16 mouse cellular contexts compared by ENCODE assay signal in genomic region chr2:120652925-120653284, GRCm38 (mm10). TPM values are rescaled to one million over a fixed set of nuclear protein-coding genes. Genes with fewer than 3 reads are reported as not detected.
A peak's percentile ranks its signal among the peaks of the same experiment; 100 is the strongest.
DNase-seq lines count a peak whose midpoint lies in the region; ATAC-seq and TF ChIP-seq lines count a peak whose summit lies in the region.
"Had no signal": no experiment of that assay in that cellular context is flagged by ENCODE, and none has a peak within 500 bp of the region (broad histone marks: within the 10 kb centered on the region; RNA-seq: fewer than 3 reads in every experiment).

No protein-coding gene starts in this region.

- H3K4me3 ChIP-seq in heart, adult 2 months, result no peak overlapping the region
- no peak overlapping the region for H3K4me3 ChIP-seq in kidney, embryonic 16.5 days (ENCODE audit: low read length)
- no peak overlapping the region for H3K4me3 ChIP-seq in neural tube, embryonic 13.5 days
- no peak overlapping the region for H3K4me3 ChIP-seq in stomach, postnatal 0 days (ENCODE audit: low read depth, low read length)
- H3K4me3 ChIP-seq in forebrain, embryonic 10.5 days, result no peak overlapping the region
- H3K4me3 ChIP-seq: embryonic facial prominence, embryonic 13.5 days; forebrain, embryonic 13.5 days; hindbrain, embryonic 13.5 days; layer of hippocampus, adult 2 months; limb, embryonic 12.5 days had no signal

- no peaks in the 10 kb centered on the region; the same call in 1 of the 2 replicates for H3K79me2 ChIP-seq in heart, adult 2 months (replicated peaks; ENCODE audit: control insufficient read depth, insufficient read depth, low read length)

- no peak for TF ChIP-seq CTCF in heart, adult 2 months (IDR thresholded peaks at IDR 0.05)
- no peak for TF ChIP-seq CTCF in stomach, postnatal 0 days (IDR thresholded peaks at IDR 0.05; ENCODE audit: low read depth)

- 39% methylated on average over 7 of the region's 7 CpGs for WGBS in heart, adult 2 months
- 80% methylated on average over 7 of the region's 7 CpGs for WGBS in kidney, embryonic 16.5 days
- WGBS in neural tube, embryonic 13.5 days, result 85% methylated on average over 7 of the region's 7 CpGs
- 64% methylated on average over 7 of the region's 7 CpGs for WGBS in stomach, postnatal 0 days
- 95% methylated on average over 7 of the region's 7 CpGs for WGBS in forebrain, embryonic 10.5 days

- TF ChIP-seq EP300 in heart, adult 2 months (IDR thresholded peaks at IDR 0.05; ENCODE audit: insufficient read depth, low read depth, low read length), result no peak
- no peak for TF ChIP-seq EP300 in stomach, postnatal 0 days (optimal IDR thresholded peaks at IDR 0.05)

- H3K27ac ChIP-seq in heart, adult 2 months, result peak overlapping the region; percentile 57
- H3K27ac ChIP-seq in kidney, embryonic 16.5 days (ENCODE audit: low read length), result peak overlapping the region; percentile 46; the same call in 1 of the 2 replicates
- 0 out of 2 replicates have a peak overlapping the region, but pooled peaks have one; percentile 9 for H3K27ac ChIP-seq in neural tube, embryonic 13.5 days (replicated peaks)
- peak overlapping the region; percentile 70 for H3K27ac ChIP-seq in stomach, postnatal 0 days (replicated peaks)
- no peak overlapping the region for H3K27ac ChIP-seq in forebrain, embryonic 10.5 days
- H3K27ac ChIP-seq: embryonic facial prominence, embryonic 13.5 days; forebrain, embryonic 13.5 days; hindbrain, embryonic 13.5 days; limb, embryonic 12.5 days had no signal

- peaks cover 11% of the 10 kb centered on the region for H3K4me1 ChIP-seq in heart, adult 2 months (ENCODE audit: control insufficient read depth, insufficient read depth, low read length)
- H3K4me1 ChIP-seq in kidney, embryonic 16.5 days (ENCODE audit: insufficient read depth, low read length), result no peaks in the 10 kb centered on the region
- H3K4me1 ChIP-seq in neural tube, embryonic 13.5 days (replicated peaks), result no peaks in the 10 kb centered on the region
- H3K4me1 ChIP-seq in stomach, postnatal 0 days (replicated peaks; ENCODE audit: control insufficient read depth, insufficient read depth), result no peaks in the 10 kb centered on the region
- H3K4me1 ChIP-seq in forebrain, embryonic 10.5 days, result no peaks in the 10 kb centered on the region
- H3K4me1 ChIP-seq: embryonic facial prominence, embryonic 13.5 days; forebrain, embryonic 13.5 days; hindbrain, embryonic 13.5 days; limb, embryonic 12.5 days had no signal

- DNase-seq in heart, adult 2 months, result no peak
- DNase-seq in heart, postnatal 36 days, result no peak
- DNase-seq in kidney, adult 11 months, result no peak
- DNase-seq in neural tube, embryonic 10.5 days (ENCODE audit: extremely low spot score, low spot score), result no peak
- DNase-seq in stomach, postnatal 0 days (ENCODE audit: low spot score), result no peak
- no peak for DNase-seq in forebrain, embryonic 10.5 days (ENCODE audit: extremely low spot score, low spot score)
- DNase-seq: cerebellum, adult 18-20 months; kidney, adult 9 months; midbrain, embryonic 14.5 days had no signal

- no peak for ATAC-seq in kidney, embryonic 16.5 days (ENCODE audit: low FRiP score, low TSS enrichment)
- no peak for ATAC-seq in neural tube, embryonic 13.5 days (ENCODE audit: low read depth)
- no peak; the same call in 1 of the 2 replicates for ATAC-seq in stomach, postnatal 0 days (ENCODE audit: low FRiP score, low TSS enrichment)
- ATAC-seq: forebrain, embryonic 13.5 days had no signal

- H3K9ac ChIP-seq in heart, adult 2 months (ENCODE audit: low read depth, low read length), result no peak overlapping the region
- no peak overlapping the region for H3K9ac ChIP-seq in kidney, embryonic 16.5 days (replicated peaks; ENCODE audit: low read length)
- H3K9ac ChIP-seq in neural tube, embryonic 13.5 days, result no peak overlapping the region
- H3K9ac ChIP-seq in stomach, postnatal 0 days (ENCODE audit: low read length), result no peak overlapping the region
- H3K9ac ChIP-seq: embryonic facial prominence, embryonic 13.5 days; forebrain, embryonic 13.5 days; hindbrain, embryonic 13.5 days; limb, embryonic 12.5 days had no signal

- TF ChIP-seq POLR2A in heart, adult 2 months (IDR thresholded peaks at IDR 0.05; ENCODE audit: insufficient read depth, low read depth, low read length), result no peak

- intact Hi-C loops in heart, adult 2 months (cut with DNase I), result no loop called here
- intact Hi-C loops in heart, postnatal 36 days (cut with DNase I), result no loop called here

- no peaks in the 10 kb centered on the region for H3K27me3 ChIP-seq in heart, adult 2 months (ENCODE audit: control insufficient read depth, insufficient read depth, low read length)
- no peaks in the 10 kb centered on the region for H3K27me3 ChIP-seq in kidney, embryonic 16.5 days (ENCODE audit: insufficient read depth, low read length)
- H3K27me3 ChIP-seq in neural tube, embryonic 13.5 days, result no peaks in the 10 kb centered on the region
- no peaks in the 10 kb centered on the region for H3K27me3 ChIP-seq in stomach, postnatal 0 days (ENCODE audit: control insufficient read depth, insufficient read depth, low read length)
- no peaks in the 10 kb centered on the region for H3K27me3 ChIP-seq in forebrain, embryonic 10.5 days (ENCODE audit: poor library complexity, severe bottlenecking)
- H3K27me3 ChIP-seq: embryonic facial prominence, embryonic 13.5 days; forebrain, embryonic 13.5 days; hindbrain, embryonic 13.5 days; limb, embryonic 12.5 days had no signal

- peaks cover 2% of the 10 kb centered on the region; the same call in 1 of the 2 replicates for H3K36me3 ChIP-seq in heart, adult 2 months (ENCODE audit: control insufficient read depth, insufficient read depth, low read length)
- H3K36me3 ChIP-seq in kidney, embryonic 16.5 days (ENCODE audit: insufficient read depth, low read length), result no peaks in the 10 kb centered on the region
- no peaks in the 10 kb centered on the region for H3K36me3 ChIP-seq in neural tube, embryonic 13.5 days
- H3K36me3 ChIP-seq in stomach, postnatal 0 days (ENCODE audit: control insufficient read depth, insufficient read depth, low read length), result no peaks in the 10 kb centered on the region
- no peaks in the 10 kb centered on the region for H3K36me3 ChIP-seq in forebrain, embryonic 10.5 days (replicated peaks)
- H3K36me3 ChIP-seq: embryonic facial prominence, embryonic 13.5 days; hindbrain, embryonic 13.5 days; limb, embryonic 12.5 days had no signal

- no peaks in the 10 kb centered on the region for H3K9me3 ChIP-seq in kidney, embryonic 16.5 days (ENCODE audit: low read length)
- H3K9me3 ChIP-seq in neural tube, embryonic 13.5 days, result no peaks in the 10 kb centered on the region
- H3K9me3 ChIP-seq in stomach, postnatal 0 days (ENCODE audit: control insufficient read depth, low read length), result no peaks in the 10 kb centered on the region
- H3K9me3 ChIP-seq in forebrain, embryonic 10.5 days, result no peaks in the 10 kb centered on the region
- H3K9me3 ChIP-seq: embryonic facial prominence, embryonic 13.5 days; forebrain, embryonic 13.5 days; hindbrain, embryonic 13.5 days; limb, embryonic 12.5 days had no signal

- H3K4me2 ChIP-seq in kidney, embryonic 16.5 days (replicated peaks; ENCODE audit: low read depth, low read length), result no peak overlapping the region
- no peak overlapping the region for H3K4me2 ChIP-seq in neural tube, embryonic 13.5 days
- H3K4me2 ChIP-seq in stomach, postnatal 0 days (replicated peaks; ENCODE audit: low read depth), result no peak overlapping the region; the same call in 1 of the 2 replicates
- H3K4me2 ChIP-seq: embryonic facial prominence, embryonic 13.5 days; forebrain, embryonic 13.5 days; hindbrain, embryonic 13.5 days; limb, embryonic 12.5 days had no signal

RNA-seq across cellular contexts. Expression of gene Stard9, which starts 24.0 kb away (rescaled TPM):
- 1 to 10 TPM; 6.6 TPM for total RNA-seq in heart, adult 2 months (2021)
- 6.5 and 11.4 TPM in 2 replicates for polyA plus RNA-seq in heart, adult 2 months (2012; rRNA removed)
- 1 to 10 TPM; 8.2 to 9.8 TPM for total RNA-seq in heart, postnatal 36 days (2021)
- 4.5 and 5.0 TPM in 2 replicates for polyA plus RNA-seq in kidney, embryonic 16.5 days (2015; fragmentation: Nextera tagmentation; extraction: Ambion mirVana)
- 4.4 and 4.6 TPM in 2 replicates for polyA plus RNA-seq in neural tube, embryonic 13.5 days (2015; fragmentation: Nextera tagmentation; extraction: Ambion mirVana)
- 2.1 TPM in 2 replicates for polyA plus RNA-seq in stomach, postnatal 0 days (2015; fragmentation: Nextera tagmentation; extraction: Ambion mirVana)
- polyA plus RNA-seq in forebrain, embryonic 10.5 days (2016; fragmentation: Nextera tagmentation; extraction: Ambion mirVana), result 2.4 and 2.9 TPM in 2 replicates

RNA-seq across cellular contexts. Expression of gene Lrrc57, which starts 43.6 kb away (rescaled TPM):
- total RNA-seq in heart, adult 2 months (2021), result 10 to 100 TPM; 14.5 to 14.9 TPM
- 12.1 and 21.1 TPM in 2 replicates for polyA plus RNA-seq in heart, adult 2 months (2012; rRNA removed)
- 10 to 100 TPM; 14.9 to 17.9 TPM for total RNA-seq in heart, postnatal 36 days (2021)
- polyA plus RNA-seq in kidney, embryonic 16.5 days (2015; fragmentation: Nextera tagmentation; extraction: Ambion mirVana), result 23.1 and 24.8 TPM in 2 replicates
- 35.5 and 37.9 TPM in 2 replicates for polyA plus RNA-seq in neural tube, embryonic 13.5 days (2015; fragmentation: Nextera tagmentation; extraction: Ambion mirVana)
- polyA plus RNA-seq in stomach, postnatal 0 days (2015; fragmentation: Nextera tagmentation; extraction: Ambion mirVana), result 13.6 and 14.2 TPM in 2 replicates
- 29.3 and 32.0 TPM in 2 replicates for polyA plus RNA-seq in forebrain, embryonic 10.5 days (2016; fragmentation: Nextera tagmentation; extraction: Ambion mirVana)

RNA-seq across cellular contexts. Expression of gene Haus2, which starts 43.7 kb away (rescaled TPM):
- total RNA-seq in heart, adult 2 months (2021), result 10 to 100 TPM in 1 of 2 experiments, 1 to 10 TPM in 1; 9.8 to 10.2 TPM
- 3.6 and 8.1 TPM in 2 replicates for polyA plus RNA-seq in heart, adult 2 months (2012; rRNA removed)
- 10 to 100 TPM; 10.1 to 10.6 TPM for total RNA-seq in heart, postnatal 36 days (2021)
- 21.1 and 25.1 TPM in 2 replicates for polyA plus RNA-seq in kidney, embryonic 16.5 days (2015; fragmentation: Nextera tagmentation; extraction: Ambion mirVana)
- 28.5 and 29.8 TPM in 2 replicates for polyA plus RNA-seq in neural tube, embryonic 13.5 days (2015; fragmentation: Nextera tagmentation; extraction: Ambion mirVana)
- polyA plus RNA-seq in stomach, postnatal 0 days (2015; fragmentation: Nextera tagmentation; extraction: Ambion mirVana), result 13.5 and 14.0 TPM in 2 replicates
- 40.5 and 43.7 TPM in 2 replicates for polyA plus RNA-seq in forebrain, embryonic 10.5 days (2016; fragmentation: Nextera tagmentation; extraction: Ambion mirVana)
